Mouse (Mus musculus) central nervous system, embryonic 14 days (tissue): ENCODE results near the gene Gm20869. TPM values are rescaled to one million over a fixed set of nuclear protein-coding genes. Genes with fewer than 3 reads are reported as not detected.

ENCODE experiments used
- polyA plus RNA-seq: library from polyadenylated mRNA; depleted of rRNA; stranded (reverse); fragments of >200 nt; gene quantifications from 2 replicates; pipeline ENCODE4 v1.2.3, GENCODE M21; 2012; rRNA removed

Gene Gm20869
- polyA plus RNA-seq: not detected in 2 replicates

GRCm38 (mm10) chrY:71469149-71469548 lies at the start of gene Gm20869:
Gene Gm20869 (plus strand): TSS chrY:71469449.

Other genes with a start within 250 kb of the Gm20869 start
- not detected in 2 replicates for gene Gm20870, start 222.6 kb downstream of the Gm20869 start, polyA plus RNA-seq